Mouse (Mus musculus) intestine, embryonic 15.5 days (tissue): Measurements from ENCODE around the gene Zmynd19. TPM values are rescaled to one million over a fixed set of nuclear protein-coding genes. Genes with fewer than 3 reads are reported as not detected.
"Not testable (repeated sequence)": the region's sequence is repeated elsewhere in the genome, so short reads cannot be mapped to it uniquely, and the experiment has no call there.

Experiments
- ATAC-seq: fragments of 200-750 bp; cut with Nextera tagmentation; 2 replicates; pipeline ENCODE4 v1.8.0; 2017; ENCODE audit warnings: moderate TSS enrichment, moderate library complexity
- H3K27ac ChIP-seq: fragments of 300-500 bp; sonication (generic); 2 replicates; pipeline ENCODE4 v1.5.1; 2015; ENCODE audit warnings: mild to moderate bottlenecking, inconsistent platforms
- H3K27me3 ChIP-seq: fragments of 300-500 bp; sonication (generic); replicated peaks from 2 replicates; pipeline ENCODE4 v1.6.1; 2015; ENCODE audit warnings: inconsistent platforms
- H3K36me3 ChIP-seq: fragments of 300-500 bp; sonication (generic); 2 replicates; pipeline ENCODE4 v1.6.1; 2015; ENCODE audit warnings: inconsistent platforms
- H3K4me1 ChIP-seq: fragments of 300-500 bp; sonication (generic); replicated peaks from 2 replicates; pipeline ENCODE4 v1.6.1; 2015; ENCODE audit warnings: inconsistent platforms
- H3K4me2 ChIP-seq: fragments of 300-500 bp; sonication (generic); replicated peaks from 2 replicates; pipeline ENCODE4 v1.6.1; 2015; ENCODE audit warnings: mild to moderate bottlenecking, inconsistent platforms
- H3K4me3 ChIP-seq: fragments of 300-500 bp; sonication (generic); replicated peaks from 2 replicates; pipeline ENCODE4 v1.5.1; 2015; ENCODE audit warnings: inconsistent platforms
- H3K9ac ChIP-seq: fragments of 300-500 bp; sonication (generic); 2 replicates; pipeline ENCODE4 v1.6.1; 2015; ENCODE audit warnings: inconsistent platforms
- H3K9me3 ChIP-seq: fragments of 300-500 bp; sonication (generic); 2 replicates; pipeline ENCODE4 v1.6.1; 2016; ENCODE audit warnings: inconsistent platforms
- WGBS: fragments of 180-500 bp; shearing (Covaris S2); methylation state at CpG from one replicate; pipeline ENCODE4 v1.1.7; 2015; 5-methylcytosine and 5-hydroxymethylcytosine counted together
- polyA plus RNA-seq: library from polyadenylated mRNA; unstranded; fragments of >200 nt; fragmentation: Nextera tagmentation; extraction: Ambion mirVana; gene quantifications from 2 replicates; pipeline ENCODE4 v1.2.1, GENCODE M21; 2015

Gene Zmynd19
- polyA plus RNA-seq, 1 experiment from 2014 or later: 16.5 TPM

DNA sequence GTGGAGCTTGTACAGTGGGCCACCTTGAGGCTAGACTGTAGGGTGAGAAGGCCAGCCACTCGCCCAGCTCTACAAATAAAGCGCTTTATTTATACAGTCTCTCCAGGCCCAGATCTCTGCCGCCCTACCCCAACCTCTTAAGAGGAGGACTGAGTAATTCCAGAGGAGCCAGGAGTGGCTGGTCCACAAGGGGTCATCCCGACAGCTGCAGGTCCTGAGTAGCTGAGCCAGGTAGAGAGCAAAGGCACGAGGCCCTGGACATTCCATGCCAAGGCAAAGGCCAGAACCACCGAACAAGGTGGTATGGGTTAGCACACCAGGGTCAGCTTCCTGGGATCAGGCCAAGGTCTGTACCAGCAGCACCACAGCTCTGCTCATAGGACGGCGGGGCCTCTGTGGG lies 24.3 kb upstream of the Zmynd19 start:
- Histone ChIP-seq H3K27me3 (no peaks in the 10 kb centered on the region), H3K4me2 (no peak overlapping the region), H3K4me3 (no peak overlapping the region), H3K9ac (no peak overlapping the region), H3K36me3 (no peaks in the 10 kb centered on the region), H3K9me3 (no peaks in the 10 kb centered on the region), H3K27ac (no peak overlapping the region), H3K4me1 (peaks cover 4% of the 10 kb centered on the region)
- no peak for ATAC-seq
- WGBS: 73% methylated on average over 8 of the region's 8 CpGs

GRCm38 (mm10) chr2:24926345-24926964 lies 23.1 kb upstream of the Zmynd19 start:
- Histone ChIP-seq H3K4me2 (no peak overlapping the region), H3K4me1 (peaks cover 4% of the 10 kb centered on the region), H3K27me3 (no peaks in the 10 kb centered on the region), H3K9me3 (no peaks in the 10 kb centered on the region), H3K27ac (no peak overlapping the region), H3K9ac (no peak overlapping the region), H3K36me3 (no peaks in the 10 kb centered on the region), H3K4me3 (no peak overlapping the region)
- whole genome bisulfite sequencing: 80% methylated on average over 9 of the region's 9 CpGs
- ATAC-seq: no peak

DNA sequence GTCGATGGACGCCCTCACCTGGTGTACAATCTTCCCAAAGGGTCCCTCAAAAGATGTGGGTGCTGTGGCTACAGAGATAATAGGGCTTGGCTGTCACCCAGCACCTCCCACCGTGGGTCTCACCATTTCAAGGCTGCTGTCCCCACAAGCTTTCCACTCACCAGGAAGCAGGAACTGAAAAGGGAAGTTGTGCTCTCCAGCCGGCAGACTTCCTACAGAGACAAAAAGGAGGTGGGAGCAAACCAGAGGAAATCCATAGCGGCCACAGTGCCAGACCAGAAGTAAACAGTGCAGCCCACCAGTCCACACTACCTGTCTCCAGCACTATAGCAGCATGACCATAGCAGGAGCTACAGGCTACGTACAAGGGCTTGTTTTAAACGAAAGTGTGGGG lies 22.6 kb upstream of the Zmynd19 start:
- H3K9me3 ChIP-seq: no peaks in the 10 kb centered on the region
- no peaks in the 10 kb centered on the region for H3K27me3 ChIP-seq
- 64% methylated on average over 7 of the region's 7 CpGs for WGBS
- no peak overlapping the region for H3K27ac ChIP-seq
- no peak overlapping the region for H3K9ac ChIP-seq
- peaks cover 4% of the 10 kb centered on the region for H3K4me1 ChIP-seq
- H3K4me2 ChIP-seq: no peak overlapping the region
- ATAC-seq: no peak
- no peak overlapping the region for H3K4me3 ChIP-seq
- H3K36me3 ChIP-seq: no peaks in the 10 kb centered on the region

GRCm38 (mm10) chr2:24927810-24928479 lies 21.6 kb upstream of the Zmynd19 start:
- Histone ChIP-seq H3K9ac (no peak overlapping the region), H3K4me3 (no peak overlapping the region), H3K27ac (peak overlapping the region; percentile 75), H3K27me3 (no peaks in the 10 kb centered on the region), H3K4me1 (peaks cover 4% of the 10 kb centered on the region), H3K9me3 (no peaks in the 10 kb centered on the region), H3K4me2 (0 out of 2 replicates have a peak overlapping the region, but pooled peaks have one; percentile 7), H3K36me3 (no peaks in the 10 kb centered on the region)
- WGBS: 45% methylated on average over 4 of the region's 4 CpGs
- peak; percentile 89 for ATAC-seq

DNA sequence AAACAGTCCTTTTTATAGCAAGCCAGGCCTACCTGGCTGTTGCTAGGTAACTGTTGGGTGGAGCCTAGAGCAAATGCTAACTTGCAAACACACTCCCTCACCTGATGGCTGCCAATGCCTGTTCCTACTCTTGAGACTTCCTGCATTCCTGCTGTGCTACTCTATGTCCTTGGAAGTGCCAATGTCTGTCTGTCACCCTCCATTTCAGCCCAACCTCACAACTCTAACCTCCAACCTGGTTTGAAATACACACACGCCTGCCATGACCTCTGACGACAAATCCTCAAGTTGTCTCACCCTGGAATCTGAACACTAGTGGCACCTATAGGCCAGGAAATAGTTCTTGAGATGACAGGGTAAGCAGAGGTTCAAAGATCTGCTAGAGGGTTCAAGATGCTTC lies 20.5 kb upstream of the Zmynd19 start:
- no peak overlapping the region for H3K9ac ChIP-seq
- H3K27ac ChIP-seq: peak overlapping the region; percentile 32; the same call in 1 of the 2 replicates
- H3K36me3 ChIP-seq: no peaks in the 10 kb centered on the region
- no peak overlapping the region for H3K4me2 ChIP-seq
- H3K27me3 ChIP-seq: no peaks in the 10 kb centered on the region
- H3K9me3 ChIP-seq: no peaks in the 10 kb centered on the region
- peak; percentile 66 for ATAC-seq
- 48% methylated on average over 2 of the region's 2 CpGs for WGBS
- H3K4me1 ChIP-seq: peaks cover 7% of the 10 kb centered on the region
- H3K4me3 ChIP-seq: no peak overlapping the region

- Histone ChIP-seq H3K4me1 (peaks cover 7% of the 10 kb centered on the region), H3K4me2 (no peak overlapping the region), H3K4me3 (no peak overlapping the region), H3K27me3 (no peaks in the 10 kb centered on the region), H3K36me3 (no peaks in the 10 kb centered on the region), H3K27ac (0 out of 2 replicates have a peak overlapping the region, but pooled peaks have one; percentile 32), H3K9me3 (no peaks in the 10 kb centered on the region), H3K9ac (no peak overlapping the region)
- WGBS: 88% methylated on average over 5 of the region's 5 CpGs
- no peak for ATAC-seq
These were observed 20.0 kb upstream of the Zmynd19 start for GRCm38 (mm10) chr2:24929593-24929992.

DNA sequence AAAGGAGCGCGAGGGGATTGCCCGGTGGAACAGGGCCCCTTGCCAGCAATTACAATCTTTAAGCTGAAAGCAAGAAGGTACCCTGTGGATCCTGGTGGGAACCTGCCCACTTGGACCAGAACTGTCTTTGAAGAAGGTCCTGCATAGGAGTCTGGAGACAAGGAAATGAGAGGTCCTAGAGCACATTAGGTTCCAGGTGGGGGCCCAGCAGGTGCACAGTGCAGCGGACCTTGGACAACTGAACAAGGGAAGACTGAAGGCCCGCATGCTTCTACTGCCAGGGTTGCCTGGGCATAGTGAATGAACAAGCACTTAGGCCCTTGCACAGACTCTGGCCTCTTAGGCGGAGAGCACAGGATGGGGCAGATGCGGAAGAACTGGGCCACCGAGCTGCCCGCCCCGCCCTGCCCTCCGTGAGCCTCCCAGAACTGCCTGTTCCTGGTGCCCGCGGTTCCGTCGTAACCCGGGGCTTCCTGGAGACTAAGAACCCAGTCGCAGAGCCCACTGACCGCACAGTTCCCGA lies 15.1 kb upstream of the Zmynd19 start:
- WGBS: 4% methylated on average over 19 of the region's 19 CpGs
- Histone ChIP-seq H3K9me3 (no peaks in the 10 kb centered on the region), H3K27ac (peak overlapping the region; percentile 91), H3K27me3 (no peaks in the 10 kb centered on the region; the same call in 1 of the 2 replicates), H3K9ac (peak overlapping the region; percentile 75), H3K4me2 (peak overlapping the region; percentile 97), H3K4me1 (peaks cover 5% of the 10 kb centered on the region), H3K4me3 (peak overlapping the region; percentile 75), H3K36me3 (no peaks in the 10 kb centered on the region)
- ATAC-seq: peak; percentile 82

- H3K4me3 ChIP-seq: peak within 1 kb of the TSS; percentile 75
- no peaks in the 10 kb centered on the region; the same call in 1 of the 2 replicates for H3K27me3 ChIP-seq
- H3K27ac ChIP-seq: peak within 1 kb of the TSS; percentile 91
- whole genome bisulfite sequencing: under 1% methylated on average over 46 of the region's 49 CpGs
- peak within 1 kb of the TSS; percentile 97 for H3K4me2 ChIP-seq
- H3K9ac ChIP-seq: peak within 1 kb of the TSS; percentile 75
- H3K4me1 ChIP-seq: peaks cover 5% of the 10 kb centered on the region
- ATAC-seq: peak; percentile 96
- no peaks in the 10 kb centered on the region for H3K36me3 ChIP-seq
- no peaks in the 10 kb centered on the region for H3K9me3 ChIP-seq
These were observed 14.4 kb upstream of the Zmynd19 start, which contains the start of gene Arrdc1 for GRCm38 (mm10) chr2:24935057-24935796. Gene Arrdc1 (minus strand): TSS chr2:24935252.

GRCm38 (mm10) chr2:24942092-24942491 lies 7.5 kb upstream of the Zmynd19 start:
- Histone ChIP-seq H3K9me3 (no peaks in the 10 kb centered on the region), H3K4me3 (no peak overlapping the region), H3K27me3 (no peaks in the 10 kb centered on the region; the same call in 1 of the 2 replicates), H3K27ac (no peak overlapping the region), H3K4me2 (no peak overlapping the region), H3K36me3 (no peaks in the 10 kb centered on the region), H3K4me1 (no peaks in the 10 kb centered on the region), H3K9ac (no peak overlapping the region)
- 71% methylated on average over 4 of the region's 4 CpGs for WGBS
- ATAC-seq: no peak

GRCm38 (mm10) chr2:24944304-24944703 lies 5.3 kb upstream of the Zmynd19 start:
- not testable (repeated sequence) for H3K9ac ChIP-seq, H3K4me3 ChIP-seq, ATAC-seq, H3K27me3 ChIP-seq, H3K9me3 ChIP-seq, H3K27ac ChIP-seq, H3K4me2 ChIP-seq, H3K4me1 ChIP-seq, H3K36me3 ChIP-seq
- 56% methylated on average over 2 of the region's 2 CpGs for WGBS

DNA sequence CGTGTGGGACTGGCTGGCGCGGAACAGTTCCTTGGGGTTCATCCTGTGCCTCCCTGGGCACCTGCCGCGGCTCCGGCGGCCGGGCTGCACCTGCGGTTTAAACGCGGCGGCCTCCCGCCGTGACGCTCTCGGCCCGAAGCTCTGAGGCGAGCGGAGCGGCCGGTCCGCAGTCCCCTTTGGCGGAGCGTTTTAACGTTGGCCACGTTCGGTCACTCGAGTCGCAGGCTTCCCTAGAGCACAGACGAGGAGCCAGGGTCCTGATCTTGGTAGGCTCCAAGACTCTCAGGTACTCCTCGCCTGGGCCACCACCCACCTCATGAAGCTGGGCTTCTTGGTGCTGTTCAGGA lies 570 bp downstream of the Zmynd19 start:
- under 1% methylated on average over 31 of the region's 31 CpGs for WGBS
- H3K9me3 ChIP-seq: no peaks in the 10 kb centered on the region
- peaks cover 19% of the 10 kb centered on the region for H3K36me3 ChIP-seq
- H3K27me3 ChIP-seq: no peaks in the 10 kb centered on the region
- peak overlapping the region; percentile 51; the same call in 1 of the 2 replicates for H3K27ac ChIP-seq
- peak overlapping the region; percentile 85 for H3K4me2 ChIP-seq
- peaks cover 13% of the 10 kb centered on the region for H3K4me1 ChIP-seq
- ATAC-seq: peak; percentile 12; the same call in 1 of the 2 replicates
- H3K9ac ChIP-seq: peak overlapping the region; percentile 91
- H3K4me3 ChIP-seq: peak overlapping the region; percentile 97

DNA sequence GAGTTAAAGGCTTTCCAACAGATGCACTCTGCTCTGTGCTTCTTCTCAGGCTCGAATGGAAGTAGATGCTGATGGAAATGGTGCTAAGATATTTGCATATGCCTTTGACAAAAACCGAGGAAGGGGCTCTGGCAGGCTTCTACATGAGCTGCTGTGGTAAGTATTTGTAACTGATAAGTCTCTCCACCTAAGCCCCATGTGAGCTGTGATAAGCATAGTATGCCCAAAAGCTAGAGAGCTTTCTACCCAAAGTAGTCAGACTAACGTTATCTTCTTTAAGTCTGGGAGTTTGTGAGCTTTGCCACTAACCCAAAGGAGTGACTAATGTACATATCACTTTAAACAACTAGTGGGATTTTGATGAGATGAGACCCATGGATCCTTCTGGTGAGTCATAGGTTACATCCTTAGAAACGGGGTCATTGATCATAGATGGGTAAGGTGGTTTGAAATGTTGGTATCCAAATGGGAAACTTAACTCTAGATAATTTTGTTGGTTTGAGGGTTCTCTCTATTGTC lies 3.0 kb downstream of the Zmynd19 start:
- H3K27me3 ChIP-seq: no peaks in the 10 kb centered on the region
- ATAC-seq: no peak
- WGBS: 84% methylated on average over 4 of the region's 4 CpGs
- H3K4me1 ChIP-seq: peaks cover 13% of the 10 kb centered on the region
- no peaks in the 10 kb centered on the region for H3K9me3 ChIP-seq
- no peak overlapping the region for H3K9ac ChIP-seq
- H3K36me3 ChIP-seq: peaks cover 19% of the 10 kb centered on the region
- no peak overlapping the region for H3K27ac ChIP-seq
- no peak overlapping the region for H3K4me2 ChIP-seq
- H3K4me3 ChIP-seq: no peak overlapping the region
